12 mouse cellular contexts compared by ENCODE assay signal in genomic region chr6:38207621-38208020, GRCm38 (mm10). TPM values are rescaled to one million over a fixed set of nuclear protein-coding genes. Genes with fewer than 3 reads are reported as not detected.
DNase-seq lines count a peak whose midpoint lies in the region; ATAC-seq and TF ChIP-seq lines count a peak whose summit lies in the region.
"Had no signal": no experiment of that assay in that cellular context is flagged by ENCODE, and none has a peak within 500 bp of the region (broad histone marks: within the 10 kb centered on the region; RNA-seq: fewer than 3 reads in every experiment).

No protein-coding gene starts in this region.

- H3K4me2 ChIP-seq in embryonic facial prominence, embryonic 12.5 days (replicated peaks): no peak overlapping the region
- no peak overlapping the region for H3K4me2 ChIP-seq in hindbrain, embryonic 15.5 days
- no peak overlapping the region for H3K4me2 ChIP-seq in neural tube, embryonic 12.5 days (replicated peaks)

- H3K4me1 ChIP-seq in embryonic facial prominence, embryonic 12.5 days: peaks cover 40% of the 10 kb centered on the region
- peaks cover 29% of the 10 kb centered on the region for H3K4me1 ChIP-seq in hindbrain, embryonic 15.5 days (replicated peaks)
- peaks cover 17% of the 10 kb centered on the region for H3K4me1 ChIP-seq in neural tube, embryonic 12.5 days

- no peaks in the 10 kb centered on the region for H3K27me3 ChIP-seq in embryonic facial prominence, embryonic 12.5 days
- no peaks in the 10 kb centered on the region for H3K27me3 ChIP-seq in hindbrain, embryonic 15.5 days
- H3K27me3 ChIP-seq in neural tube, embryonic 12.5 days (replicated peaks): no peaks in the 10 kb centered on the region

- 58% methylated on average over 2 of the region's 2 CpGs for WGBS in embryonic facial prominence, embryonic 12.5 days
- 63% methylated on average over 2 of the region's 2 CpGs for WGBS in hindbrain, embryonic 15.5 days
- 74% methylated on average over 2 of the region's 2 CpGs for WGBS in neural tube, embryonic 12.5 days

- no peak overlapping the region for H3K4me3 ChIP-seq in layer of hippocampus, adult 2 months
- H3K4me3 ChIP-seq in embryonic facial prominence, embryonic 12.5 days: no peak overlapping the region
- H3K4me3 ChIP-seq in hindbrain, embryonic 15.5 days: no peak overlapping the region
- H3K4me3 ChIP-seq in neural tube, embryonic 12.5 days: no peak overlapping the region
- H3K4me3 ChIP-seq: erythroblast, embryonic 14.5 days; megakaryocyte, embryonic 14.5 days had no signal

- H3K27ac ChIP-seq in layer of hippocampus, adult 2 months: peak overlapping the region; percentile 59; the same call in 1 of the 2 replicates
- H3K27ac ChIP-seq in embryonic facial prominence, embryonic 12.5 days: peak overlapping the region; percentile 69; the same call in 1 of the 2 replicates
- peak overlapping the region; percentile 47 for H3K27ac ChIP-seq in hindbrain, embryonic 15.5 days (replicated peaks)
- peak overlapping the region; percentile 2; the same call in 1 of the 2 replicates for H3K27ac ChIP-seq in neural tube, embryonic 12.5 days

- no peak for ATAC-seq in embryonic facial prominence, embryonic 12.5 days (ENCODE audit: insufficient number of reproducible peaks, insufficient read depth, low FRiP score, low TSS enrichment)
- no peak for ATAC-seq in hindbrain, embryonic 15.5 days (ENCODE audit: low FRiP score, low read depth)
- ATAC-seq in neural tube, embryonic 12.5 days (ENCODE audit: low FRiP score, low read depth): no peak

- DNase-seq in layer of hippocampus, adult 2 months (ENCODE audit: low spot score in 2 of 2): no peak
- no peak for DNase-seq in layer of hippocampus, postnatal 14 days (ENCODE audit: low spot score in 2 of 2)
- no peak for DNase-seq in gastrocnemius, postnatal 4 days (ENCODE audit: low spot score in 2 of 2)
- DNase-seq in kidney, postnatal 36 days: no peak
- DNase-seq in thymus, postnatal 25 days: no peak
- DNase-seq: cerebellum, adult 8-10 months; kidney, postnatal 14 days had no signal

- no peak overlapping the region for H3K9ac ChIP-seq in embryonic facial prominence, embryonic 12.5 days
- H3K9ac ChIP-seq in hindbrain, embryonic 15.5 days: no peak overlapping the region
- no peak overlapping the region for H3K9ac ChIP-seq in neural tube, embryonic 12.5 days

- H3K36me3 ChIP-seq in embryonic facial prominence, embryonic 12.5 days: no peaks in the 10 kb centered on the region
- 0 out of 2 replicates have a peak, but pooled peaks cover under 1% of the 10 kb centered on the region for H3K36me3 ChIP-seq in hindbrain, embryonic 15.5 days
- no peaks in the 10 kb centered on the region; the same call in 1 of the 2 replicates for H3K36me3 ChIP-seq in neural tube, embryonic 12.5 days

- TF ChIP-seq CTCF in layer of hippocampus, adult 2 months (conservative IDR thresholded peaks at IDR 0.05): no peak

- no peaks in the 10 kb centered on the region; the same call in 1 of the 2 replicates for H3K9me3 ChIP-seq in embryonic facial prominence, embryonic 12.5 days
- no peaks in the 10 kb centered on the region for H3K9me3 ChIP-seq in hindbrain, embryonic 15.5 days
- H3K9me3 ChIP-seq in neural tube, embryonic 12.5 days: no peaks in the 10 kb centered on the region

RNA-seq across cellular contexts. Expression of gene D630045J12Rik, which starts 46.2 kb away (rescaled TPM):
- total RNA-seq in layer of hippocampus, adult 2 months (2021): 10 to 100 TPM; 37.1 to 37.4 TPM
- total RNA-seq in layer of hippocampus, postnatal 14 days (2021): 10 to 100 TPM; 39.6 to 41.8 TPM
- polyA plus RNA-seq in embryonic facial prominence, embryonic 12.5 days (2016; fragmentation: Nextera tagmentation; extraction: Ambion mirVana): 8.7 and 9.7 TPM in 2 replicates
- polyA plus RNA-seq in hindbrain, embryonic 15.5 days (2015; fragmentation: Nextera tagmentation; extraction: Ambion mirVana): 15.2 and 16.9 TPM in 2 replicates
- polyA plus RNA-seq in neural tube, embryonic 12.5 days (2016; fragmentation: Nextera tagmentation; extraction: Ambion mirVana): 12.4 and 13.3 TPM in 2 replicates
- 1 to 10 TPM; 4.0 to 4.6 TPM for total RNA-seq in gastrocnemius, postnatal 4 days (2021)

Comparison
In these comparisons a context has a peak if more than half of its experiments do, and no peak if none do; other contexts are left out.
1. H3K27ac ChIP-seq: peak in every context shown above with its lines; median percentile 69 in embryonic facial prominence, embryonic 12.5 days; 59 in layer of hippocampus, adult 2 months; 47 in hindbrain, embryonic 15.5 days; 2 in neural tube, embryonic 12.5 days.
2. RNA of gene D630045J12Rik, which starts 46.2 kb away (total RNA-seq): 39.6 to 41.8 TPM in layer of hippocampus, postnatal 14 days and 37.1 to 37.4 TPM in layer of hippocampus, adult 2 months; 4.0 to 4.6 TPM in gastrocnemius, postnatal 4 days; every median in the first group is over 4 times any median in the second.